Mouse (Mus musculus) liver, embryonic 11.5 days (tissue): ENCODE results near the gene Cenph. TPM values are rescaled to one million over a fixed set of nuclear protein-coding genes. Genes with fewer than 3 reads are reported as not detected.
A peak's percentile ranks its signal among the peaks of the same experiment; 100 is the strongest.

Experiments used
- ATAC-seq: fragments of 200-750 bp; cut with Nextera tagmentation; replicated peaks from 2 replicates; pipeline ENCODE4 v1.8.0; 2017; ENCODE audit warnings: moderate number of reproducible peaks, mild to moderate bottlenecking, moderate TSS enrichment, moderate library complexity; ENCODE audit not compliant: low FRiP score
- DNase-seq: peaks from one replicate; pipeline ENCODE4 v3.0.0-alpha.2; 2017; ENCODE audit warnings: low spot score
- H3K27ac ChIP-seq: fragments of 300-500 bp; sonication (generic); 2 replicates; pipeline ENCODE4 v1.5.1; 2014; ENCODE audit warnings: mild to moderate bottlenecking, low read depth, low read length, control low read depth
- H3K27me3 ChIP-seq: fragments of 300-500 bp; sonication (generic); replicated peaks from 2 replicates; pipeline ENCODE4 v1.6.1; 2014; ENCODE audit warnings: low read length, mixed read lengths; ENCODE audit not compliant: control insufficient read depth, insufficient read depth
- H3K36me3 ChIP-seq: fragments of 300-500 bp; sonication (generic); 2 replicates; pipeline ENCODE4 v1.6.1; 2014; ENCODE audit warnings: mild to moderate bottlenecking, low read length, moderate library complexity, mixed read lengths; ENCODE audit not compliant: control insufficient read depth, insufficient read depth
- H3K4me1 ChIP-seq: fragments of 300-500 bp; sonication (generic); replicated peaks from 2 replicates; pipeline ENCODE4 v1.6.1; 2014; ENCODE audit warnings: low read length, mixed read lengths; ENCODE audit not compliant: control insufficient read depth, insufficient read depth
- H3K4me2 ChIP-seq: fragments of 300-500 bp; sonication (generic); 2 replicates; pipeline ENCODE4 v1.6.1; 2014; ENCODE audit warnings: mild to moderate bottlenecking, control low read depth, moderate library complexity
- H3K4me3 ChIP-seq: fragments of 300-500 bp; sonication (generic); 2 replicates; pipeline ENCODE4 v1.5.1; 2014; ENCODE audit warnings: low read depth, low read length, control low read depth
- H3K9ac ChIP-seq: fragments of 300-500 bp; sonication (generic); 2 replicates; pipeline ENCODE4 v1.6.1; 2014; ENCODE audit warnings: low read depth, low read length, control low read depth
- H3K9me3 ChIP-seq: fragments of 300-500 bp; sonication (generic); 2 replicates; pipeline ENCODE4 v1.6.1; 2016; ENCODE audit warnings: low read length, inconsistent platforms, mixed read lengths; ENCODE audit not compliant: control insufficient read depth
- WGBS: fragments of 180-500 bp; shearing (Covaris S2); extraction: QIAGEN DNeasy Blood & Tissue Kit; methylation state at CpG from one replicate; pipeline ENCODE4 v1.1.7; 2014; 5-methylcytosine and 5-hydroxymethylcytosine counted together
- polyA plus RNA-seq: library from polyadenylated mRNA; unstranded; fragments of >200 nt; fragmentation: Nextera tagmentation; extraction: Ambion mirVana; gene quantifications from 2 replicates; pipeline ENCODE4 v1.2.1, GENCODE M21; 2014

Gene Cenph
- polyA plus RNA-seq, 1 experiment from 2014 or later = 73.0 TPM

GRCm38 (mm10) chr13:100753011-100753410 lies 22.7 kb downstream of the Cenph start:
- H3K27ac ChIP-seq = peak overlapping the region; percentile 75
- 38% methylated on average over 6 of the region's 6 CpGs for WGBS
- no peak overlapping the region for H3K4me3 ChIP-seq
- no peaks in the 10 kb centered on the region for H3K27me3 ChIP-seq
- peaks cover 34% of the 10 kb centered on the region for H3K4me1 ChIP-seq
- H3K4me2 ChIP-seq = peak overlapping the region; percentile 16
- H3K9me3 ChIP-seq = no peaks in the 10 kb centered on the region
- H3K36me3 ChIP-seq = no peaks in the 10 kb centered on the region
- ATAC-seq = peak; percentile 62
- no peak overlapping the region; the same call in 1 of the 2 replicates for H3K9ac ChIP-seq
- no peak for DNase-seq

DNA sequence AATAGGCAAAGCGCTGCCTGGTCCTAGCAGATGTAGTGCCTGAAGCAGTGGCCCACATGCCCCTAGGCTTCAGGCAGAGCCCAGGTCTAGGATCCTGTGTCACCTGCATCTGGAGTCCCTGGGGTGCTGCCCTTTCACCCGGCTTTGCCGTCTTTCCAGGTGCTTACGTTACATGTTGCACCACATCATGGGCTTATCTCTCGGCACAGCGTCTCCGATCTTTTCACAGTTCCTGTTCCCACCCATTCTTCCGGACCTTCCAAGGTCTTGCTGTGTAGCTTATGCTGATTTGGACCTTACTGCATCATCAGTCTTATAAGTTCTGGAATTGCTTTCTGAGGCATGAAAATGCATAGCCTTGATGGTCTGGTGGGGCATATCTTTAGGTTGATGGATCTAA lies 23.2 kb downstream of the Cenph start:
- 62% methylated on average over 8 of the region's 8 CpGs for WGBS
- ATAC-seq = peak; percentile 63
- no peak for DNase-seq
- no peak overlapping the region for H3K4me3 ChIP-seq
- no peak overlapping the region; the same call in 1 of the 2 replicates for H3K9ac ChIP-seq
- H3K4me1 ChIP-seq = peaks cover 34% of the 10 kb centered on the region
- no peaks in the 10 kb centered on the region for H3K36me3 ChIP-seq
- peak overlapping the region; percentile 16 for H3K4me2 ChIP-seq
- H3K27ac ChIP-seq = peak overlapping the region; percentile 75; the same call in 1 of the 2 replicates
- H3K9me3 ChIP-seq = no peaks in the 10 kb centered on the region
- H3K27me3 ChIP-seq = no peaks in the 10 kb centered on the region

DNA sequence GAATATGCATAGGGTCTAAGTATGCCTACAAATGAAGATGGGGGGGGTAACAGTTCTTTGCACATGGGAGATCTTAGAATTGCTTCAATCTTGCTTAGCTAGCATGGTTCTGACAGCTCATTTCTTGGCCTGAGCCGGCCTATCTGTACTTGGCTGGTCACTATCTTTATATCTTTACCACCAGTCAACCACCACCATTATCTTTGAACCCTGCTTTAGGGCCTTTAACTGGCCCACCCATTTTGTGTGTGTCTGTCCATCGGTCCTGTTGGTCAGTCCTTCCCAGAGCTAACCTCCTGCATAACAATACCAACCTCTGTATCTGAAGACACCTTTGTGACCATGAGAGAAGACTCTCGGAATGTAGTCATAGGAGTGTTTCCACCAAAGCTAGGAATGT lies 24.3 kb downstream of the Cenph start:
- Histone ChIP-seq H3K4me3 (no peak overlapping the region), H3K9me3 (no peaks in the 10 kb centered on the region), H3K4me1 (peaks cover 38% of the 10 kb centered on the region), H3K9ac (no peak overlapping the region), H3K4me2 (peak overlapping the region; percentile 8), H3K27me3 (no peaks in the 10 kb centered on the region), H3K27ac (peak overlapping the region; percentile 75), H3K36me3 (no peaks in the 10 kb centered on the region)
- peak; percentile 22; the same call in 1 of the 2 replicates for ATAC-seq
- DNase-seq = no peak
- 62% methylated on average over 3 of the region's 3 CpGs for WGBS

DNA sequence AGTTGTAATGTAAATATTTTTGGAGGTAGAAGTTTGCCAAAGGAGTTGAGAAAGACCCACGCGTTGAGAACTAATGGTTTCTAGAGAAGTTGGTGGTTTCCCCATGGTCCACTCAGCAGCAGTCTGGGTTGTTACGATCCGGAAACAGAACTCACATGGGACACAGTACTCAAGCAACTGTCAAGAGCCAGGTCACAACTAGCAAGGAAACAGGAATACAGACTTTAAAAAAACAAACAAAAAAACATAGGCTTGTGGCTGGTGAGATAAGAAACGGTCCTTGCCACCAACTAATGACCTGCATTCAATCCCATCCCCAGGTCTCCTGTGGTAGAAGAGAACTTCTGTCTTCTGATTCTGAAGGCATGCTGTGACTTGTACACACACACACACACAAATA lies 24.9 kb downstream of the Cenph start:
- no peaks in the 10 kb centered on the region for H3K9me3 ChIP-seq
- WGBS = 49% methylated on average over 5 of the region's 5 CpGs
- H3K27ac ChIP-seq = peak overlapping the region; percentile 75
- H3K4me3 ChIP-seq = no peak overlapping the region
- ATAC-seq = no peak
- DNase-seq = no peak
- no peaks in the 10 kb centered on the region for H3K36me3 ChIP-seq
- H3K4me1 ChIP-seq = peaks cover 38% of the 10 kb centered on the region
- H3K27me3 ChIP-seq = no peaks in the 10 kb centered on the region
- H3K4me2 ChIP-seq = peak overlapping the region; percentile 8
- H3K9ac ChIP-seq = peak overlapping the region; percentile 34; the same call in 1 of the 2 replicates

- 48% methylated on average over 8 of the region's 8 CpGs for WGBS
- Histone ChIP-seq H3K9ac (no peak overlapping the region), H3K4me2 (peak overlapping the region; percentile 28; the same call in 1 of the 2 replicates), H3K27ac (no peak overlapping the region), H3K9me3 (no peaks in the 10 kb centered on the region), H3K4me3 (no peak overlapping the region), H3K4me1 (peaks cover 38% of the 10 kb centered on the region), H3K27me3 (no peaks in the 10 kb centered on the region), H3K36me3 (no peaks in the 10 kb centered on the region)
- ATAC-seq (peak; percentile 30; the same call in 1 of the 2 replicates), DNase-seq (no peak)
These were observed 27.1 kb downstream of the Cenph start for GRCm38 (mm10) chr13:100748638-100749037.

DNA sequence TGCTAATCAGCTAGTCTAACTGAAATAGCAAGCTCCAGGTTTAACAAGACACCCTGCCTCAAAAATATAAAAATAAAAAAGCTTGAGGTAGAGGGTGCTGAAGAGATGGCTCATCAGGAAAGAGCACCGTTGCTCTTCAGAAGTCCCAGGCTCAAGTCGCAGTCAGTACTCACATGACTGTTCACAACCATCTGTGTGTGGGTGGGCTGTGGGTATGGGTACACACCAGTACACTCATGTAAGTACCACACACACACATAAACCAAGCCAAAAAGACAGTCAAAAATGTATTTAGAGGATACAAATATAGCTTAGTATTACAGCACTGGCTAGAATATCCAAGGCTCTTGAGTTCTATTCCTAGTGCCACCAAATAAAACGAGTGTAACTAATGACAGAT lies 29.6 kb downstream of the Cenph start:
- no peak for ATAC-seq
- peaks cover 26% of the 10 kb centered on the region for H3K4me1 ChIP-seq
- H3K27ac ChIP-seq = no peak overlapping the region; the same call in 1 of the 2 replicates

GRCm38 (mm10) chr13:100744036-100744744 lies 31.5 kb downstream of the Cenph start, which contains the start of gene Mrps36:
Gene Mrps36 (minus strand): TSS chr13:100744659.
- H3K9ac ChIP-seq = peak within 1 kb of the TSS; percentile 85
- peak within 1 kb of the TSS; percentile 86 for H3K4me3 ChIP-seq
- peak within 1 kb of the TSS; percentile 97 for H3K27ac ChIP-seq
- peak within 1 kb of the TSS; percentile 59 for H3K4me2 ChIP-seq
- H3K9me3 ChIP-seq = no peaks in the 10 kb centered on the region
- H3K4me1 ChIP-seq = peaks cover 21% of the 10 kb centered on the region
- ATAC-seq (peak; percentile 86), DNase-seq (peak; percentile 92)
- WGBS = 1% methylated on average over 52 of the region's 52 CpGs
- no peaks in the 10 kb centered on the region for H3K36me3 ChIP-seq
- H3K27me3 ChIP-seq = no peaks in the 10 kb centered on the region

More for the DNA sequence above, 29.6 kb downstream of the Cenph start:
- Histone ChIP-seq H3K36me3 (no peaks in the 10 kb centered on the region), H3K4me2 (no peak overlapping the region), H3K27me3 (no peaks in the 10 kb centered on the region), H3K9me3 (no peaks in the 10 kb centered on the region), H3K4me3 (no peak overlapping the region), H3K9ac (no peak overlapping the region; the same call in 1 of the 2 replicates)
- WGBS = 84% methylated on average over 3 of the region's 3 CpGs
- no peak for DNase-seq

- ATAC-seq (peak; percentile 54), DNase-seq (no peak)
- 55% methylated on average over 11 of the region's 11 CpGs for WGBS
- peak overlapping the region; percentile 86 for H3K4me3 ChIP-seq
- peak overlapping the region; percentile 85 for H3K9ac ChIP-seq
- peaks cover 18% of the 10 kb centered on the region for H3K4me1 ChIP-seq
- no peaks in the 10 kb centered on the region for H3K36me3 ChIP-seq
- no peaks in the 10 kb centered on the region for H3K9me3 ChIP-seq
- H3K27me3 ChIP-seq = no peaks in the 10 kb centered on the region
- H3K4me2 ChIP-seq = peak overlapping the region; percentile 59
- peak overlapping the region; percentile 97 for H3K27ac ChIP-seq
These were observed 32.2 kb downstream of the Cenph start for GRCm38 (mm10) chr13:100743346-100744035.
